37 mouse cellular contexts compared by ENCODE assay signal in the genomic region with DNA sequence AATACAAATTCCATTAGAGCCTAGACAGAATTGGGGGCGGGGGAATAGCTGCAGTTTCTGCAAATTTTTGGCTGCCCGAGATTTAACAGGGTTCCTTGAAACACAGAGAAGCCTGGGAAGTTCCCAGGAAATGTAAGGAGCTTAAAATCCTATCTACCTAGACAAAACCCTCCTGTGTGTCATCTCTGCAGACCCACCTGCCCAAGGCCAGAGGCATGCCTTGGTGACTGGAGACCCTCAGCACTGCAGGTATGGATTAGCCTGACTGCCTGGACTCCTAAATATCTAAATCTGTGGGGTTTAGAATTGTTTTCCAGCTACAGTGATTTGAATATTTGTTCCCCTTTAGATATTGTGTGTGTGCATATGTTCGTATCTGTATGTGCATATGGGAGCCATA. TPM values are rescaled to one million over a fixed set of nuclear protein-coding genes. Genes with fewer than 3 reads are reported as not detected.
"Had no signal": no experiment of that assay in that cellular context is flagged by ENCODE, and none has a peak within 500 bp of the region (broad histone marks: within the 10 kb centered on the region; RNA-seq: fewer than 3 reads in every experiment).

No protein-coding gene starts in this region.

- ATAC-seq: hindbrain, embryonic 16.5 days; hindbrain, postnatal 0 days; inflammation-experienced regulatory T-cells, adult 6 months; intestine, embryonic 15.5 days; intestine, embryonic 16.5 days; intestine, postnatal 0 days had no signal

- DNase-seq: heart, postnatal 14 days; heart, postnatal 36 days; heart, postnatal 4 days; kidney, adult 11 months; kidney, adult 18-20 months; kidney, adult 2 months; kidney, adult 9 months; kidney, postnatal 10 days; kidney, postnatal 14 days; kidney, postnatal 25 days; kidney, postnatal 36 days; kidney, postnatal 4 days; layer of hippocampus, adult 9-11 months; layer of hippocampus, postnatal 36 days had no signal

- H3K4me3 ChIP-seq: heart, embryonic 10.5 days; heart, embryonic 12.5 days; heart, embryonic 13.5 days; heart, embryonic 15.5 days; hindbrain, embryonic 10.5 days; hindbrain, embryonic 12.5 days; hindbrain, embryonic 13.5 days; hindbrain, embryonic 15.5 days; intestine, embryonic 15.5 days; kidney, embryonic 15.5 days; layer of hippocampus, adult 2 months had no signal

- H3K36me3 ChIP-seq: heart, embryonic 10.5 days; heart, embryonic 12.5 days; heart, embryonic 13.5 days; heart, embryonic 15.5 days; hindbrain, embryonic 10.5 days; hindbrain, embryonic 12.5 days; hindbrain, embryonic 13.5 days; hindbrain, embryonic 15.5 days; intestine, embryonic 15.5 days; kidney, embryonic 15.5 days had no signal

- H3K4me1 ChIP-seq: heart, embryonic 10.5 days; heart, embryonic 12.5 days; heart, embryonic 13.5 days; heart, embryonic 15.5 days; hindbrain, embryonic 10.5 days; hindbrain, embryonic 12.5 days; hindbrain, embryonic 13.5 days; hindbrain, embryonic 15.5 days; intestine, embryonic 15.5 days; kidney, embryonic 15.5 days had no signal

- H3K27me3 ChIP-seq: heart, embryonic 12.5 days; heart, embryonic 13.5 days; heart, embryonic 15.5 days; hindbrain, embryonic 12.5 days; hindbrain, embryonic 13.5 days; hindbrain, embryonic 15.5 days; intestine, embryonic 15.5 days; kidney, embryonic 15.5 days had no signal

- H3K9me3 ChIP-seq: heart, embryonic 10.5 days; heart, embryonic 12.5 days; heart, embryonic 13.5 days; heart, embryonic 15.5 days; hindbrain, embryonic 10.5 days; hindbrain, embryonic 12.5 days; hindbrain, embryonic 13.5 days; hindbrain, embryonic 15.5 days; intestine, embryonic 15.5 days; kidney, embryonic 15.5 days had no signal

- H3K9ac ChIP-seq: heart, embryonic 12.5 days; heart, embryonic 13.5 days; heart, embryonic 15.5 days; hindbrain, embryonic 12.5 days; hindbrain, embryonic 13.5 days; hindbrain, embryonic 14.5 days; hindbrain, embryonic 15.5 days; intestine, embryonic 15.5 days; kidney, embryonic 15.5 days had no signal

- H3K4me2 ChIP-seq: heart, embryonic 11.5 days; heart, embryonic 12.5 days; heart, embryonic 13.5 days; heart, embryonic 15.5 days; hindbrain, embryonic 12.5 days; hindbrain, embryonic 13.5 days; hindbrain, embryonic 14.5 days; hindbrain, embryonic 15.5 days; intestine, embryonic 15.5 days; kidney, embryonic 15.5 days had no signal

- H3K27ac ChIP-seq: heart, embryonic 10.5 days; heart, embryonic 13.5 days; heart, embryonic 15.5 days; hindbrain, embryonic 10.5 days; hindbrain, embryonic 12.5 days; hindbrain, embryonic 13.5 days; hindbrain, embryonic 14.5 days; hindbrain, embryonic 15.5 days; hindbrain, postnatal 0 days; intestine, embryonic 15.5 days; kidney, embryonic 15.5 days; kidney, postnatal 0 days; layer of hippocampus, adult 2 months had no signal

RNA-seq across cellular contexts. Expression of a gene that starts 35.3 kb away (rescaled TPM):
- total RNA-seq: heart, adult 8-10 months; heart, postnatal 14 days; heart, postnatal 25 days; heart, postnatal 36 days; heart, postnatal 4 days; hematopoietic stem cell, adult 5-6 weeks had no signal
- polyA plus RNA-seq: heart, postnatal 0 days; kidney, adult 2 months had no signal
